Mouse (Mus musculus) embryonic facial prominence, embryonic 14.5 days (tissue): ENCODE measurements around the gene Gbp5. TPM values are rescaled to one million over a fixed set of nuclear protein-coding genes. Genes with fewer than 3 reads are reported as not detected.
A peak's percentile ranks its signal among the peaks of the same experiment; 100 is the strongest.

Experiments
- ATAC-seq: fragments of 200-750 bp; cut with Nextera tagmentation; 2 replicates; pipeline ENCODE4 v1.8.0; 2017; ENCODE audit warnings: low read depth, moderate number of reproducible peaks, moderate TSS enrichment
- DNase-seq: peaks from one replicate; pipeline ENCODE4 v3.0.0-alpha.2; 2015; ENCODE audit warnings: low spot score
- H3K27ac ChIP-seq: fragments of 300-500 bp; sonication (generic); replicated peaks from 2 replicates; pipeline ENCODE4 v1.5.1; 2014; ENCODE audit warnings: low read depth, mild to moderate bottlenecking, low read length, moderate library complexity
- H3K27me3 ChIP-seq: fragments of 300-500 bp; sonication (generic); replicated peaks from 2 replicates; pipeline ENCODE4 v1.6.1; 2014; ENCODE audit warnings: low read length; ENCODE audit not compliant: control insufficient read depth, insufficient read depth
- H3K36me3 ChIP-seq: fragments of 300-500 bp; sonication (generic); 2 replicates; pipeline ENCODE4 v1.6.1; 2014; ENCODE audit warnings: low read length, mixed read lengths; ENCODE audit not compliant: control insufficient read depth, insufficient read depth
- H3K4me1 ChIP-seq: fragments of 300-500 bp; sonication (generic); 2 replicates; pipeline ENCODE4 v1.6.1; 2014; ENCODE audit warnings: antibody characterized with exemption, low read length; ENCODE audit not compliant: control insufficient read depth, insufficient read depth
- H3K4me2 ChIP-seq: fragments of 300-500 bp; sonication (generic); 2 replicates; pipeline ENCODE4 v1.6.1; 2014; ENCODE audit warnings: low read depth, mild to moderate bottlenecking, low read length, moderate library complexity, mixed read lengths
- H3K4me3 ChIP-seq: fragments of 300-500 bp; sonication (generic); 2 replicates; pipeline ENCODE4 v1.5.1; 2014; ENCODE audit warnings: low read depth, mild to moderate bottlenecking, low read length
- H3K9ac ChIP-seq: fragments of 300-500 bp; sonication (generic); 2 replicates; pipeline ENCODE4 v1.6.1; 2014; ENCODE audit warnings: low read depth, mild to moderate bottlenecking, low read length, moderate library complexity, mixed read lengths
- H3K9me3 ChIP-seq: fragments of 300-500 bp; sonication (generic); 2 replicates; pipeline ENCODE4 v1.6.1; 2016; ENCODE audit warnings: low read length; ENCODE audit not compliant: control insufficient read depth
- WGBS: fragments of 180-500 bp; shearing (Covaris S2); extraction: QIAGEN DNeasy Blood & Tissue Kit; methylation state at CpG from one replicate; pipeline ENCODE4 v1.1.7; 2014; 5-methylcytosine and 5-hydroxymethylcytosine counted together
- polyA plus RNA-seq: library from polyadenylated mRNA; unstranded; fragments of >200 nt; fragmentation: Nextera tagmentation; extraction: Ambion mirVana; gene quantifications from 2 replicates; pipeline ENCODE4 v1.2.1, GENCODE M21; 2014

Gene Gbp5
- 0.17 TPM in 1 of 2 replicates, not detected in the other for polyA plus RNA-seq

- Histone ChIP-seq H3K36me3 (no peaks in the 10 kb centered on the region), H3K27me3 (no peaks in the 10 kb centered on the region), H3K27ac (no peak within 1 kb of the TSS), H3K4me1 (no peaks in the 10 kb centered on the region), H3K4me3 (no peak within 1 kb of the TSS), H3K4me2 (no peak within 1 kb of the TSS), H3K9ac (no peak within 1 kb of the TSS), H3K9me3 (no peaks in the 10 kb centered on the region)
- WGBS: 61% methylated on average over 6 of the region's 6 CpGs
- ATAC-seq (peak; percentile 44; the same call in 1 of the 2 replicates), DNase-seq (peak; percentile 64)
These were observed at the start of gene Gbp5 for GRCm38 (mm10) chr3:142493536-142494061. Gene Gbp5, plus strand, starts transcription at chr3:142493978.

GRCm38 (mm10) chr3:142454198-142454597 is 39.6 kb upstream of the Gbp5 start:
- no peak overlapping the region for H3K9ac ChIP-seq
- no peak overlapping the region for H3K4me2 ChIP-seq
- no peaks in the 10 kb centered on the region for H3K36me3 ChIP-seq
- no peak overlapping the region for H3K4me3 ChIP-seq
- no peaks in the 10 kb centered on the region for H3K4me1 ChIP-seq
- no peak for ATAC-seq
- DNase-seq: no peak
- 86% methylated on average over 7 of the region's 7 CpGs for WGBS
- H3K27ac ChIP-seq: no peak overlapping the region
- no peaks in the 10 kb centered on the region for H3K9me3 ChIP-seq
- no peaks in the 10 kb centered on the region for H3K27me3 ChIP-seq

GRCm38 (mm10) chr3:142459241-142459640 is 34.5 kb upstream of the Gbp5 start:
- WGBS: 59% methylated on average over 7 of the region's 7 CpGs
- ATAC-seq (no peak), DNase-seq (no peak)
- Histone ChIP-seq H3K36me3 (no peaks in the 10 kb centered on the region), H3K27ac (no peak overlapping the region), H3K4me3 (no peak overlapping the region), H3K27me3 (no peaks in the 10 kb centered on the region), H3K4me1 (no peaks in the 10 kb centered on the region), H3K9me3 (no peaks in the 10 kb centered on the region), H3K9ac (no peak overlapping the region), H3K4me2 (no peak overlapping the region)

GRCm38 (mm10) chr3:142462764-142463751 is 30.7 kb upstream of the Gbp5 start:
- no peak overlapping the region for H3K27ac ChIP-seq
- no peak for ATAC-seq
- H3K4me1 ChIP-seq: no peaks in the 10 kb centered on the region
- H3K4me2 ChIP-seq: no peak overlapping the region
- H3K36me3 ChIP-seq: no peaks in the 10 kb centered on the region
- H3K4me3 ChIP-seq: no peak overlapping the region
- no peaks in the 10 kb centered on the region for H3K27me3 ChIP-seq
- H3K9ac ChIP-seq: no peak overlapping the region
- DNase-seq: no peak
- WGBS: 83% methylated on average over 25 of the region's 25 CpGs
- no peaks in the 10 kb centered on the region for H3K9me3 ChIP-seq

- Histone ChIP-seq H3K4me3 (no peak overlapping the region), H3K9ac (no peak overlapping the region), H3K4me2 (peak overlapping the region; percentile 36), H3K27ac (no peak overlapping the region), H3K9me3 (no peaks in the 10 kb centered on the region), H3K4me1 (no peaks in the 10 kb centered on the region), H3K27me3 (no peaks in the 10 kb centered on the region), H3K36me3 (no peaks in the 10 kb centered on the region)
- WGBS: 22% methylated on average over 11 of the region's 11 CpGs
- DNase-seq: peak; percentile 82
- ATAC-seq: no peak
These were observed 19.3 kb upstream of the Gbp5 start for GRCm38 (mm10) chr3:142474349-142474983.

GRCm38 (mm10) chr3:142475913-142476312 is 17.9 kb upstream of the Gbp5 start:
- no peak overlapping the region for H3K4me2 ChIP-seq
- H3K27ac ChIP-seq: no peak overlapping the region
- no peak overlapping the region for H3K9ac ChIP-seq
- peak; percentile 48 for DNase-seq
- WGBS: 19% methylated on average over 4 of the region's 4 CpGs
- H3K27me3 ChIP-seq: no peaks in the 10 kb centered on the region
- H3K4me1 ChIP-seq: no peaks in the 10 kb centered on the region
- no peak overlapping the region for H3K4me3 ChIP-seq
- H3K9me3 ChIP-seq: no peaks in the 10 kb centered on the region
- no peak for ATAC-seq
- H3K36me3 ChIP-seq: no peaks in the 10 kb centered on the region

- Histone ChIP-seq H3K36me3 (no peaks in the 10 kb centered on the region), H3K27ac (no peak overlapping the region), H3K9ac (no peak overlapping the region), H3K9me3 (no peaks in the 10 kb centered on the region), H3K4me1 (no peaks in the 10 kb centered on the region), H3K4me3 (no peak overlapping the region), H3K4me2 (no peak overlapping the region), H3K27me3 (no peaks in the 10 kb centered on the region)
- WGBS: 76% methylated on average over 5 of the region's 5 CpGs
- ATAC-seq: no peak
- DNase-seq: no peak
These were observed 15.9 kb upstream of the Gbp5 start for GRCm38 (mm10) chr3:142477866-142478265.

GRCm38 (mm10) chr3:142478360-142478759 is 15.4 kb upstream of the Gbp5 start:
- Histone ChIP-seq H3K27me3 (no peaks in the 10 kb centered on the region), H3K4me2 (no peak overlapping the region), H3K9me3 (no peaks in the 10 kb centered on the region), H3K9ac (no peak overlapping the region), H3K36me3 (no peaks in the 10 kb centered on the region), H3K4me3 (no peak overlapping the region), H3K27ac (no peak overlapping the region), H3K4me1 (no peaks in the 10 kb centered on the region)
- 92% methylated on average over 1 of the region's 1 CpGs for WGBS
- DNase-seq (no peak), ATAC-seq (no peak)
